Mouse (Mus musculus) lung, postnatal 4 days (tissue): Measurements from ENCODE around the gene Akp3.

Source experiments
- DNase-seq, 2 experiments: peaks; one replicate each; pipeline ENCODE4 v3.0.0; 2021

Gene Akp3

DNA sequence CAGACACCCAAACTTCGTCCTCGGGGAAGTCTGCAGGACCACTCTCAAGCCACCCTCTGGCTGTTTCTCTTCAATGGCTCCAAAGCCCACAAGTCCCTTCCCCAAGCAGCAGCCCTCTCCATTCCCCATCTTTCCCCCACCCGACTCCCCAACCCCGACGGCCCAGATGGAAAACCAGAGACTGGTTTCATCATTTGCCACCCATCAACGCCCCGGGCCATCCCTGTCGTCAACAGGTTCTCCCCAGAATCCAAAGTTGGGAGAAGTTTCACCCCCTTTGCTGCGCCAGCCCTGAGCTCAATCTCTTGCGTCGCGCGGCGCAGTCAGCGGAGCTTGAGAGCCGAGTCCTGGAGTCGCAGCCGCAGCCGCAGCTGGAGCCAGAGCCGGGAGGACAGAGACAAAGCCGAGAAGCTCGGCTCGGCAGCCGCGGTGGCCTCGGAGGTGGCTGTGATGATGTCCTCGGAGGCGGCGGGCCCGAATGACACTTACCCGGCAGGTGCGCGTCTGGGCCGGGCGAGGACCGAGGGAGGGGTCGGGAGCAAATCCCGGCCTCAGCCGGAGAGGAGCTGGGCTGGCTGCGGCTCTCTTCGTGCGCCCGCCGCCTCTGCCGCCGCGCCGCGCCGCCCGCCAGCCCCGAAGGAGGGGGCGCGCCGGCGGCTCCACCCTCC, 30.9 kb downstream of the Akp3 start:
- DNase-seq: no peak

DNA sequence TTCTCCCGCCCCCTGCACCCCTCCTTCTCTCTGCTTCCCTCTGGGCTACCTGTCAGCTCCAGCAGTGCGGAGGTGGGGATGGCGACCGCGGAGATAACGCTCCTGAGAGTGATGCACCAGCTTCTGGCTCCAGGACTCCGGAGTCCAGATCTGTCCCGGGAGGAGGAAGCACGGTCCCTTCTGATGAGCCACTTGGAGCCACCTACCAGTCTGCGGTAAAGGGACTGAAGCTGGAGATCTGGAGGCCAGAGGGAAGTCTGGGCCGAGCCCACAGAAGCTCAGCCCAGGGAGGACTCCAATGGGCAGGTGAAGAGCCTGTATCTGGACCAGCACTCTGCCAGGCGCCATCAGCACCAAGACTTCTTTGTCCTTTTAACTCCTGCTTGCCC, 31.4 kb downstream of the Akp3 start, which contains the start of gene Ecel1:
Gene Ecel1 (minus strand): TSS at position 323 of the 389 bp plus-strand sequence.
- DNase-seq: no peak

DNA sequence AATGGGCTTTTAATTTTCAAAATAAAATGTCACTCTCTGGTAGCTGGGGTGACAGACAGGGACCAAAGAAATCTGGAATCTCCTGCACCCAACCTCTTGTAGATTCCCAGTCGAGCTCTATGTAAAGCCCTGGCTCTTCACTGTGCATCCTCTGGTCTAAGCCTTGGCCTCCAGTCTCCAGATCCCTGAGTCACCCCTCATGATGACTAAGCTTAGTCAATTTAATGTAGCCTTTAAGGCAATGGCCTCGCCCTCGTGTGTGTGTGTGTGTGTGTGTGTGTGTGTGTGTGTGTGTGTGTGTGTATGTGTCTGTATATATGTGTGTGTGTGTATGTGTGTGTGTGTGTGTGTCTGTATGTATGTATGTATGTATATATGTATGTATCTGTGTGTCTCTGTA, 34.6 kb downstream of the Akp3 start:
- no peak for DNase-seq

DNA sequence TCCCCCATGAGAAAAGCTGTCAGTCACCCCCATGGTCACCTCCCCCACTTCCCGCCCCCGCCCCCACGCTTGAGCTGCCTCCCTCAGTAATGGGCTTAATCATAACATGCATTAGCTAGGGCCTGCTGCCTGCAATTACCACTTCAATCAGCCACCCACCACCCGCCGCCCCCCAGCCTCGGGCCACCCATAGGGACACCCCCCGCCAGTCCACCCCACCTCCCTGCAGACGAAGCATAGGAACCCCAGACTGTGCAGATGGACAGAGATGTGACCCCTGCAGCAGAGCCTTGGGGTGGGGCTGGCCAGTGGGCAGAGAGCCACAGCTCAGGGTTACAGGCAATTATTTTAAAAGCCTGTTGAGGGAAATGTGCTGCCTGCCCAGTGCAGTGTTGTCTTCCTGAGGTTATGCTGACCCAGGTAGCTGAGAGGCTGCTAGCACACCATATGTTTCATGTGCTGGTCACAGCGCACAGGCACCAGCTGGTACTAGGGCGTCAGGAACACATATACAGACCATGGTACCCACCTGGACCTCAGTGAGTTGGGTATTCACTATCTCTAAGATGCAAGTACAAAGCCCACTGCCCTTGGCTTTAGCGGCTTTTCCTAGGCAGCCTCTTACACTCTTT, 39.5 kb downstream of the Akp3 start:
- DNase-seq: no peak

DNA sequence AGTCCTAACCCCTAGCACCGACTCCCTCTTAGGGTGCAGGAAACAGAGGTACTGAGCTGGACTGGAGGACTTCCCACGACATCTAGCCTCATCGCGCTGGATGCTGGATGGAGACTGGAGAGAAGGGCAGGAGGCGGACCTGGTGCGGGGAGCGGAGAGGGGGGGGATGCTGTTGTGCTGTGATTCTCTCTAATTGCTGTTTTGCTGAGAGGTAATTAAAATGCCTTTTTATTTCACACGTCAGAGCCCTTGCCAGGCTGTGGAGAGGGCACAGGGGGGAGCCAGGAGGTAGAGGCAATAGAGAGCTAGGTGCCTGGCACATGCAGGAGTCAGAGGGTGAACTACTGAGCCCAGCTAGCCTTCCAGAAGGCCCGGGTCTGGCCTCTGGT, 40.0 kb downstream of the Akp3 start:
- no peak for DNase-seq

DNA sequence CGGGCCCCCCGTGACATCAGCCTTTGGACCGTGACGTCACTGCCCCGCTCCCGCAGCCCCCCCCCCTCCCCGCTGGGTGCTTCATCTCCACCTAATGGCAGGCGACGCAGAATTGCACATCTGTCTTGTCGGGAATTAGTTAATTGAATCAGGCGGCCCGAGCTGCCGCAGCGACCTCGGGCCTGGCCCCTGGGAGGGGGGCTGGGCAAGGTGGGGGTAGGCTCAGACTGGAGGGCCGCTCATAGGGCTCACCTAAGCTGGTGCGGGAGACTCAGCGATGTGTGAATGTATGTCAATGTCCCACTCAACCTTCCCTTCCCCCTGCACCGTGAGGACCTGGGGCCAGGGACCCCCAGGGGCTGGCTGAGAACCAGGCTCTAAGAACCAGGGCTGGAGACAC, 45.7 kb downstream of the Akp3 start:
- no peak for DNase-seq

DNA sequence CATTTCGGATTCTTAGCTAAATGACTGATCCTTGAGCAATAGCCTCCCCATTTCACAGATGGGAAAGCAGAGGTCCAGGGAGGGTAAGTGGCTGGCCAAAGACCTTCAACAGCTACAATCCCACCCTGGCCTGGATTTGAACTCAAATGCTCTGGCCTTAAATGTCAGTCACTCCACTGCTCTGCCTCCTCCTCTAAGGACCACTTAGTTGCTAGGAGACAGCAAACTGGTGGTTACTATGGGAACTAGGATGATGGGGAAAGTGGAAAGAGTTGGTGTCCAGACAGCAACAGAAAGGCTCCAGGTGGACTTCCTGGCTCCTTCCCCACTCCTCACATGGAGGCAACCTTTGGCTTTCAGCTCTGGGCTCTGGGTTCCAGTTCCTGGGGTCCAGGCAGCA, 46.5 kb downstream of the Akp3 start:
- DNase-seq: no peak

DNA sequence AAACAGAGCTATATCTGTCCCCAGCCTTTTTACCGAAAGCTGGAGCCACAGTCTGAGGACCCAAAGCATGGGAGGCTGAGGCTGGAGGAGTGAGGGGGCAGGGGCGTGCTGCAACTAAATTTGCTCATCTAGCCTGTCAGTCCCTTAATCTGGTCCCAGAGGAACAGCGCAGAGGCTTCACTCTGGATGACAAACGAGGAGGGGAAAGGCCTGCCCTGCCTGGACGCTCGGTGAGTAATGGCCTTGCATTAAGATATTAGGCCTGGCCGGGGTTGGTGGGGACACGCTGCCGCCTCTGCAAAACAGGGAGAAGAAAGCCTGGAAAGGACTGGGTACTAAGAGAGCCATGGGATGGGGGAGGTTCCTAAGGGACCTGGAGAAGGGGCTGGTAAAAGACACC, 47.5 kb downstream of the Akp3 start:
- DNase-seq: no peak

DNA sequence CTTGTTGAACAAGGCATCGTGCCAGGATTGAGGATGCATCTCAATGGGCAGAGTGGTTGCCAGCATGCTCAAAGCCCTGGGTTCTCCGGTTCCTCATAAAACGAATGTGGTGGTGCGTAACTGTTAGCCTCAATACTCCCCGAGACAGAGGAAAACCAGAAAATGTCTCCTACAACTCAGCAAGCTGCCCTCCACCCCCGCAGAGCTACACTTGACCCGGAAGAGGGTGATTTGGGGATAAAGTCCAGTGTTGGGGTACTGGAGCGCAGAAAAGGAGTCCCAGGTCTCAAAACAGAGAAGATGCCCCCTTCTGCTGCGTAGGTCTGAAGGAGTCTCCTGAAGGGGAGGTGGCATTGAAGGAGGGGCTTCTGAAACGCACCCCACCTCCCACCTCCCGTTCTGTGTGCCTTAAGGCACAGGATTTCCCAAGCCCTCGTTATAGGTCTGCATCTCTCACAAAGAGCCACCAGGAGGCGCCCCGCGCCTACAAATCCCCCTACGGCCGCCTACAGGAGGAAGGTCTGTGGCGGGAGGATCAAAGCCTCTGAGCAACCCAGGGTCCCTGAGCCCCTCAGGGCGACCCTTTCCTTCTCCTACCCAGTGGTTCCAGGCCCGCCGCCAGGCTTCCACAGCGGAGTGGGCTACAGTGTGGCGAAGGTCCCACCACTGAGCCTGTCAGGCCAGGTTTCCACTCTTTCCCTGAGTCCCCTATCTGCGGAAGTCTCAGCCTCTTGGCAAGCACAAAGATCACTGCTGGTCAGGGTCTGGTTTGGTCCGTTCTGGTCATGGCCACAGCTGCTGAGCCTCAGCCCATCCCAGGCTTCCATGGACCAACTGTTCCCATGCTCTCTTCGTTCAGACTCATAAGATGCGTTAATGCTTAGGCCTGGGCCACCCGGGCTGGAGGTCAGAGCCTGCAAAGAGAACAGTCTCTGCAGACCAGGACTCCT, 49.5 kb downstream of the Akp3 start:
- DNase-seq: peak; percentile 71 to 72

DNA sequence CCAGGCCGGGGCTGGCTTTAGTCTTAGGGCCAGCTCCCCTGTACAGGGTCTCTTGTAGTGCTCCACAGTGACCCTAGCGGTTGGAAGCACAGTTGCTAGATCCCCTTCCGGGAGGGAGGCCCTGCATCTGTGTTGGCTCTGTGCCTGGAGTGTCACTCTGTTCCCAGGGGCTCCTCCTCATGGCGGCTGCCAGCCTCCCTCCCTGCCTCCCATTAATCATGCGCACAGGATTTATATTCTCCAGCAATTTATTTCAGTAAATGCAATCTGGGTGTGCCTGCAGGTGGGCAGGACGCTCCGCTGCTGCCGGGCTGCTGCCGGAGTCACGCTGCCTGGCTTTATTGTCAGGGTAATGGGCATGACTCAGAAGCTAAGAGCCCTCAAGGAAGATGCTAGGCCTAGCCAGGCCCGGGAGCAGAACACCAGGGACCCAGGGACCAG, 51.1 kb downstream of the Akp3 start:
- DNase-seq: peak; percentile 74 to 78
